In the genomic region with DNA sequence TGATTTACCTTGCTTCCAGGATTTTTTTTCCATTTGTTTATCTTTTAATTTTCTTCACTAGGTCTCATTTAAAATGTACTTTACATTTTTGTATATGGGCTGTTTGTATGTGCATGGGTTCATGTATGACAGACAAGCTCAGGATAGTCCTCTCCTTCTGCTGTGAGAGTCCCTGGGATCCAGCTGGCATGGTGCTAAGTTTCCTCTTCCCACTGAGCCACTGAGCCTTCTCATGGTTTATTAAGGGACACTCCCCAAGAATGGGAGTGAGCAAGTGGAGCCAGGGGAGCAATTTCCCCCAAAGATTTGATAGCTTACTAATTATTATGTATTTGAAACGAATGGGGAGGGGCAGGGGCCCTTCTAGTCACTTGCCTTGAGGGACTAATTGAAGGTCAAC, we compare ENCODE assay signal across 26 mouse cellular contexts. TPM values are rescaled to one million over a fixed set of nuclear protein-coding genes. Genes with fewer than 3 reads are reported as not detected.
DNase-seq lines count a peak whose midpoint lies in the region; ATAC-seq and TF ChIP-seq lines count a peak whose summit lies in the region.
"Had no signal": no experiment of that assay in that cellular context is flagged by ENCODE, and none has a peak within 500 bp of the region (broad histone marks: within the 10 kb centered on the region; RNA-seq: fewer than 3 reads in every experiment).

No protein-coding gene starts in this region.

- DNase-seq in gastrocnemius, adult 2 months: peak; percentile 40
- no peak for DNase-seq in gastrocnemius, postnatal 25 days
- DNase-seq in heart, adult 11 months: peak; percentile 61
- no peak for DNase-seq in heart, adult 18-20 months
- DNase-seq in midbrain, embryonic 10.5 days (ENCODE audit: low spot score): no peak
- DNase-seq: adrenal gland, adult 2 months; adrenal gland, postnatal 10 days; adrenal gland, postnatal 25 days; cerebellum, adult 11 months; cerebellum, adult 18-20 months; cerebellum, adult 8-10 months; cerebellum, adult 9-11 months; cerebellum, postnatal 14 days; cerebellum, postnatal 36 days; embryo, embryonic 11 days had no signal

- peaks cover 16% of the 10 kb centered on the region for H3K36me3 ChIP-seq in midbrain, embryonic 13.5 days
- H3K36me3 ChIP-seq in midbrain, embryonic 10.5 days: peaks cover 9% of the 10 kb centered on the region
- H3K36me3 ChIP-seq: embryonic facial prominence, embryonic 12.5 days; embryonic facial prominence, embryonic 15.5 days had no signal

- 53% methylated on average over 1 of the region's 1 CpGs for WGBS in midbrain, embryonic 13.5 days
- 48% methylated on average over 1 of the region's 1 CpGs for WGBS in midbrain, embryonic 10.5 days

- H3K9me3 ChIP-seq in midbrain, embryonic 13.5 days: no peaks in the 10 kb centered on the region
- no peaks in the 10 kb centered on the region for H3K9me3 ChIP-seq in midbrain, embryonic 10.5 days (replicated peaks)
- H3K9me3 ChIP-seq: embryonic facial prominence, embryonic 12.5 days; embryonic facial prominence, embryonic 15.5 days; forebrain, embryonic 10.5 days; forebrain, embryonic 12.5 days had no signal

- H3K4me1 ChIP-seq in midbrain, embryonic 13.5 days (replicated peaks): 0 out of 2 replicates have a peak, but pooled peaks cover 3% of the 10 kb centered on the region
- no peaks in the 10 kb centered on the region for H3K4me1 ChIP-seq in midbrain, embryonic 10.5 days
- H3K4me1 ChIP-seq: forebrain, embryonic 12.5 days had no signal

- no peaks in the 10 kb centered on the region for H3K27me3 ChIP-seq in midbrain, embryonic 13.5 days
- H3K27me3 ChIP-seq in midbrain, embryonic 10.5 days (ENCODE audit: low read depth, poor library complexity, severe bottlenecking): no peaks in the 10 kb centered on the region
- H3K27me3 ChIP-seq: embryonic facial prominence, embryonic 12.5 days; embryonic facial prominence, embryonic 15.5 days; forebrain, embryonic 12.5 days had no signal

- no peak overlapping the region for H3K4me3 ChIP-seq in gastrocnemius, adult 2 months
- no peak overlapping the region for H3K4me3 ChIP-seq in midbrain, embryonic 13.5 days (replicated peaks)
- no peak overlapping the region for H3K4me3 ChIP-seq in midbrain, embryonic 10.5 days
- H3K4me3 ChIP-seq: embryonic facial prominence, embryonic 12.5 days; embryonic facial prominence, embryonic 15.5 days; erythroblast, embryonic 14.5 days; forebrain, embryonic 10.5 days; forebrain, embryonic 12.5 days had no signal

- no peak for TF ChIP-seq CTCF in gastrocnemius, adult 2 months (IDR thresholded peaks at IDR 0.05)

- no peak overlapping the region for H3K9ac ChIP-seq in midbrain, embryonic 13.5 days (replicated peaks)
- H3K9ac ChIP-seq: embryonic facial prominence, embryonic 12.5 days; embryonic facial prominence, embryonic 15.5 days; forebrain, embryonic 12.5 days had no signal

- ATAC-seq in midbrain, embryonic 13.5 days: no peak
- ATAC-seq: forebrain, embryonic 14.5 days; forebrain, embryonic 16.5 days had no signal

- H3K4me2 ChIP-seq in midbrain, embryonic 13.5 days (replicated peaks): no peak overlapping the region
- H3K4me2 ChIP-seq: embryonic facial prominence, embryonic 12.5 days; embryonic facial prominence, embryonic 15.5 days; forebrain, embryonic 12.5 days had no signal

- intact Hi-C loops in gastrocnemius, adult 2 months (cut with DNase I): no loop called here

- H3K27ac ChIP-seq in gastrocnemius, adult 2 months: no peak overlapping the region
- 0 out of 2 replicates have a peak overlapping the region, but pooled peaks have one; percentile 30 for H3K27ac ChIP-seq in midbrain, embryonic 13.5 days
- H3K27ac ChIP-seq in midbrain, embryonic 10.5 days (replicated peaks): no peak overlapping the region
- H3K27ac ChIP-seq: embryonic facial prominence, embryonic 12.5 days; embryonic facial prominence, embryonic 15.5 days; forebrain, embryonic 10.5 days; forebrain, embryonic 12.5 days had no signal

RNA-seq across cellular contexts. Expression of gene Galnt16, which starts 17.6 kb away (rescaled TPM):
- 1 to 10 TPM; 2.4 to 3.8 TPM for total RNA-seq in gastrocnemius, adult 2 months (2021)
- total RNA-seq in gastrocnemius, postnatal 25 days (2021): 1 to 10 TPM; 3.9 to 6.0 TPM
- 1 to 10 TPM; 1.7 to 2.8 TPM for total RNA-seq in heart, adult 18-20 months (2021)
- 32.1 and 34.7 TPM in 2 replicates for polyA plus RNA-seq in midbrain, embryonic 13.5 days (2015; fragmentation: Nextera tagmentation; extraction: Ambion mirVana)
- polyA plus RNA-seq in midbrain, embryonic 10.5 days (2016; fragmentation: Nextera tagmentation; extraction: Ambion mirVana): 28.4 and 31.6 TPM in 2 replicates
- total RNA-seq: common myeloid progenitor, adult 5-6 weeks; MEL had no signal
- polyA plus RNA-seq: C2C12 had no signal

RNA-seq across cellular contexts. Expression of gene Exd2, which starts 37.6 kb away (rescaled TPM):
- 10 to 100 TPM; 35.0 to 46.8 TPM for total RNA-seq in gastrocnemius, adult 2 months (2021)
- total RNA-seq in gastrocnemius, postnatal 25 days (2021): 10 to 100 TPM; 34.1 to 39.5 TPM
- 10 to 100 TPM; 16.5 to 17.9 TPM for total RNA-seq in heart, adult 18-20 months (2021)
- 54.8 and 58.4 TPM in 2 replicates for polyA plus RNA-seq in midbrain, embryonic 13.5 days (2015; fragmentation: Nextera tagmentation; extraction: Ambion mirVana)
- 39.0 and 44.1 TPM in 2 replicates for polyA plus RNA-seq in midbrain, embryonic 10.5 days (2016; fragmentation: Nextera tagmentation; extraction: Ambion mirVana)

Comparison
In these comparisons a context has a peak if more than half of its experiments do, and no peak if none do; other contexts are left out.
1. DNase-seq: peak in gastrocnemius, adult 2 months (single experiment) and heart, adult 11 months (single experiment); none in gastrocnemius, postnatal 25 days (single experiment), heart, adult 18-20 months (0 of 2) and midbrain, embryonic 10.5 days (single experiment).